ENCODE assay signal across 31 mouse cellular contexts in the genomic region with DNA sequence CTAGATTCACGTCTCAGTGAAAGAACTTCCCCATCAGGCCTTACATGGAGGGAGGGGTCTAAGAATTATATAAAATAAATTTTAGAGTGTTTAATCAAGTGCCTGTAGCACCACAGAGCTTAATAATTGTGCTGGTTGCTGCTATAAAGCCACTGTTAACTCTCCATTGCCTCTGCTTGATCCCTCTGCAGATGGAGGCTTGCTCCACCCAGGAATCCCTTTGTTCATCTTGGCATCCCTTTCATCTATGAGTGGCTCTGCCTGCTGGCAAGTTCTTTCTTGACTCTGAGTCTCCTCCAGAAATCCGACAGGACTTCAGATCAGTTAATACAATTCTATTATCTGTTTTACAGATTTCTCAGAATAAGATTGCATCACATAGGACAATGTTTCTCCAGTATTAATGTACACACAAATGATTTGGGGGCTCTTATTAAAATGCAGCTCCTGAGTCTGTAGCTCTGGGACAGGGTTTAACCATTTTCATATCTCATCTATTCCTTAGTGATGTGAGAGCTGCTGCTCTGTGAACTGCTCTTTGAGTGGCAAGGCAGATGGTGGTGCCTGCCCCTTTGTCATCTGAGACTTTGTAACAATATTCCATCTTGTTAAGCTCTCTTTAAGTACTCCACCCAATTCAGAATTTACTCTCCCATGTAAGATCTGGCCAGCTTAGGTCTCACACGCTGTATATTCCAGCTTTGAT. TPM values are rescaled to one million over a fixed set of nuclear protein-coding genes. Genes with fewer than 3 reads are reported as not detected.
DNase-seq lines count a peak whose midpoint lies in the region; ATAC-seq and TF ChIP-seq lines count a peak whose summit lies in the region.
"Had no signal": no experiment of that assay in that cellular context is flagged by ENCODE, and none has a peak within 500 bp of the region (broad histone marks: within the 10 kb centered on the region; RNA-seq: fewer than 3 reads in every experiment).

No protein-coding gene starts in this region.

- TF ChIP-seq POLR2A in brain, embryonic 14.5 days (IDR thresholded peaks at IDR 0.05; ENCODE audit: borderline replicate concordance, extremely low read depth, insufficient read depth, insufficient read length, poor library complexity, severe bottlenecking) = no peak

- no peaks in the 10 kb centered on the region for H3K27me3 ChIP-seq in forebrain, embryonic 12.5 days
- H3K27me3 ChIP-seq in forebrain, embryonic 10.5 days (ENCODE audit: poor library complexity, severe bottlenecking) = no peaks in the 10 kb centered on the region
- H3K27me3 ChIP-seq in embryonic facial prominence, embryonic 12.5 days = no peaks in the 10 kb centered on the region
- no peaks in the 10 kb centered on the region for H3K27me3 ChIP-seq in midbrain, embryonic 15.5 days (replicated peaks)
- H3K27me3 ChIP-seq: CH12.LX; limb, embryonic 15.5 days; neural tube, embryonic 12.5 days had no signal

- no peak for DNase-seq in forebrain, embryonic 10.5 days (ENCODE audit: extremely low spot score, low spot score)
- DNase-seq in brain, embryonic 14.5 days (ENCODE audit: low read depth) = peak; percentile 68
- no peak for DNase-seq in gastrocnemius, postnatal 36 days
- DNase-seq in adrenal gland, adult 8-10 months = no peak
- DNase-seq in urinary bladder, adult 18-20 months (ENCODE audit: low spot score in 2 of 2) = no peak
- DNase-seq: cerebellum, adult 8-10 months; gastrocnemius, postnatal 10 days; heart, adult 2 months; heart, postnatal 36 days; kidney, adult 2 months; kidney, postnatal 14 days; lung, postnatal 10 days; thymus, postnatal 36 days had no signal

- WGBS in forebrain, embryonic 12.5 days = 30% methylated on average over 3 of the region's 3 CpGs
- 41% methylated on average over 3 of the region's 3 CpGs for WGBS in forebrain, embryonic 10.5 days
- 37% methylated on average over 3 of the region's 3 CpGs for WGBS in embryonic facial prominence, embryonic 12.5 days
- WGBS in midbrain, embryonic 15.5 days = 21% methylated on average over 3 of the region's 3 CpGs

- no peak overlapping the region for H3K9ac ChIP-seq in forebrain, embryonic 12.5 days
- no peak overlapping the region for H3K9ac ChIP-seq in embryonic facial prominence, embryonic 12.5 days
- H3K9ac ChIP-seq in midbrain, embryonic 15.5 days = no peak overlapping the region
- H3K9ac ChIP-seq: limb, embryonic 15.5 days; neural tube, embryonic 12.5 days had no signal

- H3K4me1 ChIP-seq in forebrain, embryonic 12.5 days = peaks cover 8% of the 10 kb centered on the region
- peaks cover 21% of the 10 kb centered on the region for H3K4me1 ChIP-seq in forebrain, embryonic 10.5 days
- H3K4me1 ChIP-seq in embryonic facial prominence, embryonic 12.5 days = no peaks in the 10 kb centered on the region
- H3K4me1 ChIP-seq in midbrain, embryonic 15.5 days = peaks cover 4% of the 10 kb centered on the region; the same call in 1 of the 2 replicates
- H3K4me1 ChIP-seq: limb, embryonic 15.5 days; neural tube, embryonic 12.5 days had no signal

- H3K4me3 ChIP-seq in forebrain, embryonic 12.5 days (replicated peaks) = no peak overlapping the region
- H3K4me3 ChIP-seq in forebrain, embryonic 10.5 days = no peak overlapping the region
- H3K4me3 ChIP-seq in embryonic facial prominence, embryonic 12.5 days = no peak overlapping the region
- H3K4me3 ChIP-seq in midbrain, embryonic 15.5 days = no peak overlapping the region
- H3K4me3 ChIP-seq: heart, adult 2 months; limb, embryonic 15.5 days; neural tube, embryonic 12.5 days had no signal

- H3K4me2 ChIP-seq in forebrain, embryonic 12.5 days = no peak overlapping the region
- H3K4me2 ChIP-seq in embryonic facial prominence, embryonic 12.5 days (replicated peaks) = no peak overlapping the region
- no peak overlapping the region for H3K4me2 ChIP-seq in midbrain, embryonic 15.5 days
- H3K4me2 ChIP-seq: limb, embryonic 15.5 days; neural tube, embryonic 12.5 days had no signal

- ATAC-seq in forebrain, embryonic 12.5 days (ENCODE audit: low FRiP score) = peak; percentile 36; the same call in 1 of the 2 replicates
- peak; percentile 52; the same call in 1 of the 2 replicates for ATAC-seq in embryonic facial prominence, embryonic 12.5 days (ENCODE audit: insufficient number of reproducible peaks, insufficient read depth, low FRiP score, low TSS enrichment)
- peak; percentile 87 for ATAC-seq in midbrain, embryonic 15.5 days (replicated peaks)
- ATAC-seq: inflammation-experienced regulatory T-cells, adult 6 months had no signal

- no peak for TF ChIP-seq CTCF in brain, embryonic 14.5 days (IDR thresholded peaks at IDR 0.05; ENCODE audit: borderline replicate concordance, extremely low read depth, insufficient read depth, insufficient read length)

- H3K9me3 ChIP-seq in forebrain, embryonic 12.5 days = no peaks in the 10 kb centered on the region
- no peaks in the 10 kb centered on the region for H3K9me3 ChIP-seq in forebrain, embryonic 10.5 days
- no peaks in the 10 kb centered on the region for H3K9me3 ChIP-seq in embryonic facial prominence, embryonic 12.5 days
- no peaks in the 10 kb centered on the region for H3K9me3 ChIP-seq in midbrain, embryonic 15.5 days
- H3K9me3 ChIP-seq: limb, embryonic 15.5 days; neural tube, embryonic 12.5 days had no signal

- intact Hi-C loops in gastrocnemius, postnatal 36 days (cut with DNase I) = no loop called here

- no peak overlapping the region for H3K27ac ChIP-seq in forebrain, embryonic 12.5 days
- H3K27ac ChIP-seq in forebrain, embryonic 10.5 days = no peak overlapping the region
- H3K27ac ChIP-seq in embryonic facial prominence, embryonic 12.5 days = no peak overlapping the region
- H3K27ac ChIP-seq in midbrain, embryonic 15.5 days = 0 out of 2 replicates have a peak overlapping the region, but pooled peaks have one; percentile 29
- H3K27ac ChIP-seq: heart, adult 2 months; limb, embryonic 15.5 days; neural tube, embryonic 12.5 days had no signal

- no peaks in the 10 kb centered on the region for H3K36me3 ChIP-seq in forebrain, embryonic 12.5 days (replicated peaks)
- no peaks in the 10 kb centered on the region for H3K36me3 ChIP-seq in forebrain, embryonic 10.5 days (replicated peaks)
- no peaks in the 10 kb centered on the region for H3K36me3 ChIP-seq in embryonic facial prominence, embryonic 12.5 days
- no peaks in the 10 kb centered on the region for H3K36me3 ChIP-seq in midbrain, embryonic 15.5 days (replicated peaks)
- H3K36me3 ChIP-seq: limb, embryonic 15.5 days; neural tube, embryonic 12.5 days had no signal

RNA-seq across cellular contexts. Expression of a gene that starts 47.3 kb away (rescaled TPM):
- 0.11 TPM in 1 of 2 replicates, not detected in the other for polyA plus RNA-seq in forebrain, embryonic 12.5 days (2016; fragmentation: Nextera tagmentation; extraction: Ambion mirVana)
- polyA plus RNA-seq in forebrain, embryonic 10.5 days (2016; fragmentation: Nextera tagmentation; extraction: Ambion mirVana) = not detected in 2 replicates
- 0.04 TPM in 2 replicates for polyA plus RNA-seq in brain, embryonic 14.5 days (2012; rRNA removed)
- polyA plus RNA-seq in embryonic facial prominence, embryonic 12.5 days (2016; fragmentation: Nextera tagmentation; extraction: Ambion mirVana) = 0.35 and 0.38 TPM in 2 replicates
- not detected in 2 replicates for polyA plus RNA-seq in midbrain, embryonic 15.5 days (2015; fragmentation: Nextera tagmentation; extraction: Ambion mirVana)
- not detected for total RNA-seq in gastrocnemius, postnatal 36 days (2021)
- total RNA-seq in adrenal gland, adult 8-10 months (2022) = not detected
- total RNA-seq: adrenal gland, postnatal 4 days; CH12.LX; common myeloid progenitor, adult 5-6 weeks; gastrocnemius, postnatal 10 days; heart, adult 2 months; heart, postnatal 36 days; left cerebral cortex, adult 18-20 months; megakaryocyte progenitor cell, adult 5-6 weeks; MEL had no signal
- polyA plus RNA-seq: frontal cortex, adult 2 months; heart, adult 2 months; heart, embryonic 14.5 days; kidney, adult 2 months; limb, embryonic 15.5 days; liver, embryonic 16.5 days; neural tube, embryonic 12.5 days; spleen, adult 2 months had no signal

RNA-seq across cellular contexts. Expression of a gene that starts 48.3 kb away (rescaled TPM):
- polyA plus RNA-seq in forebrain, embryonic 12.5 days (2016; fragmentation: Nextera tagmentation; extraction: Ambion mirVana) = not detected in 2 replicates
- polyA plus RNA-seq in forebrain, embryonic 10.5 days (2016; fragmentation: Nextera tagmentation; extraction: Ambion mirVana) = 0.11 TPM in 1 of 2 replicates, not detected in the other
- polyA plus RNA-seq in brain, embryonic 14.5 days (2012; rRNA removed) = not detected in 2 replicates
- 0.09 and 0.22 TPM in 2 replicates for polyA plus RNA-seq in embryonic facial prominence, embryonic 12.5 days (2016; fragmentation: Nextera tagmentation; extraction: Ambion mirVana)
- polyA plus RNA-seq in midbrain, embryonic 15.5 days (2015; fragmentation: Nextera tagmentation; extraction: Ambion mirVana) = 0.08 TPM in 1 of 2 replicates, not detected in the other
- not detected for total RNA-seq in gastrocnemius, postnatal 36 days (2021)
- total RNA-seq in adrenal gland, adult 8-10 months (2022) = not detected
- total RNA-seq: adrenal gland, postnatal 4 days; CH12.LX; common myeloid progenitor, adult 5-6 weeks; gastrocnemius, postnatal 10 days; heart, adult 2 months; heart, postnatal 36 days; layer of hippocampus, adult 8-10 months; left cerebral cortex, adult 18-20 months; left cerebral cortex, postnatal 36 days; megakaryocyte progenitor cell, adult 5-6 weeks; MEL had no signal
- polyA plus RNA-seq: heart, adult 2 months; heart, embryonic 14.5 days; inflammation-experienced regulatory T-cells, adult 6 months; limb, embryonic 15.5 days; liver, embryonic 16.5 days had no signal

Comparison
In these comparisons a context has a peak if more than half of its experiments do, and no peak if none do; other contexts are left out.
1. ATAC-seq: peak in every context shown above with its lines; median percentile 87 in midbrain, embryonic 15.5 days; 52 in embryonic facial prominence, embryonic 12.5 days; 36 in forebrain, embryonic 12.5 days.